Mouse (Mus musculus) thymus, adult 2 months (tissue): ENCODE results near the gene Prpf39.

Experiments used
- CTCF ChIP-seq: fragments of 200-500 bp; IDR thresholded peaks from 2 replicates; pipeline ENCODE4 v1.5.1; 2012; ENCODE audit warnings: mild to moderate bottlenecking, control low read depth, low read length, moderate library complexity, borderline replicate concordance; ENCODE audit not compliant: control insufficient read depth, poor library complexity, insufficient read depth; ENCODE audit errors: extremely low read depth
- POLR2A ChIP-seq: fragments of 200-500 bp; IDR thresholded peaks from 2 replicates; pipeline ENCODE4 v1.6.1; 2012; ENCODE audit warnings: mild to moderate bottlenecking, low read length, control low read depth, moderate library complexity; ENCODE audit not compliant: control insufficient read depth, poor library complexity, insufficient read depth; ENCODE audit errors: extremely low read depth

DNA sequence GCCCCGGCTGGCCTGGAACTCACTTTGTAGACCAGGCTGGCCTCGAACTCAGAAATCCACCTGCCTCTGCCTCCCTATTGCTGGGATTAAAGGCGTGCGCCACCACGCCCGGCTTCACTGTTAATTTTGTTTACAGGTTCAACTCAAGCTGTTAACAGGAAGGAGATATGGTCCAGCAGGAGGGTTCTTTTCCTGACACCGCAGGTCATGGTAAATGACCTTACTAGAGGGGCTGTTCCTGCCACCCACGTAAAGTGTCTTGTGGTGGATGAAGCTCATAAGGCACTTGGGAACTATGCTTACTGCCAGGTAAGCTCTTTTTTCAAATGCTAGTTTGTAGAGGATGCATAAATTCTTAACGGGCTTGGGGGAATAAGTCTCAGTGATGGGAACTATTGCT, 40.8 kb downstream of the Prpf39 start:
- TF ChIP-seq CTCF (no peak), POLR2A (no peak)
